Mouse (Mus musculus) MEL (cell line): ENCODE measurements around the gene Klhdc8b. TPM values are rescaled to one million over a fixed set of nuclear protein-coding genes. Genes with fewer than 3 reads are reported as not detected.

Experiments
- DNase-seq: peaks from one replicate; pipeline ENCODE4 v3.0.0; 2011; ENCODE audit warnings: low read depth, low spot score
- H3K27ac ChIP-seq: 2 replicates; pipeline ENCODE4 v1.5.1; 2012; ENCODE audit warnings: low read depth, mild to moderate bottlenecking, control low read depth, low read length, moderate library complexity; ENCODE audit not compliant: control insufficient read depth
- H3K27me3 ChIP-seq, 2 experiments: fragments of 150-350 bp in 1 of 2; sonication (generic) in 1 of 2; 2 replicates each; pipeline ENCODE4 v1.6.1; 2012; ENCODE audit warnings: low read length in 2 of 2, mild to moderate bottlenecking in 2 of 2, improper control_type of control experiment in 1 of 2, moderate library complexity in 1 of 2; ENCODE audit not compliant: insufficient read depth in 2 of 2, control insufficient read depth in 1 of 2
- H3K36me3 ChIP-seq, 2 experiments: 2 replicates each; pipeline ENCODE4 v1.6.1; 2012 to 2014; ENCODE audit warnings: low read length in 2 of 2, improper control_type of control experiment in 1 of 2, inconsistent platforms in 1 of 2, mild to moderate bottlenecking in 1 of 2; ENCODE audit not compliant: insufficient read depth in 2 of 2, control insufficient read depth in 1 of 2
- H3K4me1 ChIP-seq, 2 experiments: fragments of 150-350 bp in 1 of 2; sonication (generic) in 1 of 2; 2 replicates each; pipeline ENCODE4 v1.6.1; 2012; ENCODE audit warnings: low read length in 2 of 2, improper control_type of control experiment in 1 of 2, mild to moderate bottlenecking in 1 of 2; ENCODE audit not compliant: insufficient read depth in 2 of 2, control insufficient read depth in 1 of 2
- H3K4me3 ChIP-seq, 2 experiments: fragments of 150-350 bp in 1 of 2; sonication (generic) in 1 of 2; 2 replicates each; pipeline ENCODE4 v1.5.1; 2012; ENCODE audit warnings: low read depth in 2 of 2, low read length in 2 of 2, mild to moderate bottlenecking in 2 of 2, moderate library complexity in 2 of 2, control low read depth in 1 of 2, improper control_type of control experiment in 1 of 2; ENCODE audit not compliant: control insufficient read depth in 1 of 2, insufficient read depth in 1 of 2
- H3K79me2 ChIP-seq: 2 replicates; pipeline ENCODE4 v1.6.1; 2012; ENCODE audit warnings: mild to moderate bottlenecking, low read length, moderate library complexity; ENCODE audit not compliant: control insufficient read depth, poor library complexity, insufficient read depth
- H3K9ac ChIP-seq: 2 replicates; pipeline ENCODE4 v1.6.1; 2012; ENCODE audit warnings: low read depth, mild to moderate bottlenecking, control low read depth, low read length, moderate library complexity; ENCODE audit not compliant: control insufficient read depth, poor library complexity, severe bottlenecking
- H3K9me3 ChIP-seq: fragments of 150-350 bp; sonication (generic); replicated peaks from 2 replicates; pipeline ENCODE4 v1.6.1; 2012; ENCODE audit warnings: mild to moderate bottlenecking, low read length, improper control_type of control experiment, moderate library complexity; ENCODE audit not compliant: insufficient read depth
- BHLHE40 ChIP-seq: IDR thresholded peaks from 2 replicates; pipeline ENCODE4 v1.6.1; 2012; ENCODE audit warnings: low read depth, mild to moderate bottlenecking, inconsistent platforms, low read length, improper control_type of control experiment, borderline replicate concordance
- CHD2 ChIP-seq: IDR thresholded peaks from 2 replicates; pipeline ENCODE4 v1.6.1; 2011; ENCODE audit warnings: low read length, improper control_type of control experiment
- CTCF ChIP-seq, 3 experiments: IDR thresholded peaks in 2 of 3; conservative IDR thresholded peaks in 1 of 3; 2 replicates each; pipeline ENCODE4 v1.5.1; 2011 to 2012; ENCODE audit warnings: low read length in 3 of 3, low read depth in 2 of 3, mild to moderate bottlenecking in 2 of 3, improper control_type of control experiment in 1 of 3, inconsistent platforms in 1 of 3, mixed read lengths in 1 of 3, moderate library complexity in 1 of 3; ENCODE audit not compliant: control insufficient read depth in 1 of 3, insufficient read depth in 1 of 3, poor library complexity in 1 of 3, severe bottlenecking in 1 of 3
- ELF1 ChIP-seq: IDR thresholded peaks from 2 replicates; pipeline ENCODE4 v1.6.1; 2014; ENCODE audit warnings: low read depth, mild to moderate bottlenecking, inconsistent platforms, low read length, improper control_type of control experiment, moderate library complexity
- ETS1 ChIP-seq: IDR thresholded peaks from 2 replicates; pipeline ENCODE4 v1.6.1; 2012; ENCODE audit warnings: low read depth, mild to moderate bottlenecking, inconsistent platforms, low read length, improper control_type of control experiment, moderate library complexity
- KAT2A ChIP-seq: conservative IDR thresholded peaks from 2 replicates; pipeline ENCODE4 v1.6.1; 2012; ENCODE audit warnings: low read depth, low read length, improper control_type of control experiment, inconsistent platforms
- MAZ ChIP-seq: IDR thresholded peaks from 2 replicates; pipeline ENCODE4 v1.6.1; 2012; ENCODE audit warnings: low read depth, mild to moderate bottlenecking, inconsistent platforms, low read length, improper control_type of control experiment
- MEF2A ChIP-seq: IDR thresholded peaks from 2 replicates; pipeline ENCODE4 v1.6.1; 2014; ENCODE audit warnings: low read depth, mild to moderate bottlenecking, inconsistent platforms, low read length, improper control_type of control experiment; ENCODE audit not compliant: poor library complexity, insufficient replicate concordance, severe bottlenecking; ENCODE audit errors: extremely low read depth
- MXI1 ChIP-seq: IDR thresholded peaks from 2 replicates; pipeline ENCODE4 v1.6.1; 2011; ENCODE audit warnings: mild to moderate bottlenecking, low read depth, low read length, improper control_type of control experiment
- MYB ChIP-seq: IDR thresholded peaks from 2 replicates; pipeline ENCODE4 v1.6.1; 2011; ENCODE audit warnings: mild to moderate bottlenecking, low read depth, low read length, improper control_type of control experiment
- NRF1 ChIP-seq: IDR thresholded peaks from 2 replicates; pipeline ENCODE4 v1.6.1; 2014; ENCODE audit warnings: low read depth, mild to moderate bottlenecking, inconsistent platforms, low read length, improper control_type of control experiment, moderate library complexity; ENCODE audit not compliant: poor library complexity, insufficient read depth, severe bottlenecking
- POLR2AphosphoS5 ChIP-seq: IDR thresholded peaks from 2 replicates; pipeline ENCODE4 v1.6.1; 2012; ENCODE audit warnings: low read depth, borderline replicate concordance, mild to moderate bottlenecking, inconsistent platforms, low read length, moderate library complexity, mixed read lengths
- SIN3A ChIP-seq: IDR thresholded peaks from 2 replicates; pipeline ENCODE4 v1.6.1; 2012; ENCODE audit warnings: low read length, improper control_type of control experiment, inconsistent platforms
- UBTF ChIP-seq: IDR thresholded peaks from 2 replicates; pipeline ENCODE4 v1.6.1; 2012; ENCODE audit warnings: low read depth, mild to moderate bottlenecking, inconsistent platforms, low read length, improper control_type of control experiment, moderate library complexity, borderline replicate concordance; ENCODE audit not compliant: insufficient read depth
- USF2 ChIP-seq, 2 experiments: IDR thresholded peaks; 2 replicates each; pipeline ENCODE4 v1.6.1; 2011 to 2012; ENCODE audit warnings: improper control_type of control experiment in 2 of 2, low read length in 2 of 2, borderline replicate concordance in 1 of 2, inconsistent platforms in 1 of 2, low read depth in 1 of 2, mild to moderate bottlenecking in 1 of 2; ENCODE audit not compliant: insufficient read depth in 1 of 2
- ZMIZ1 ChIP-seq: IDR thresholded peaks from 2 replicates; pipeline ENCODE4 v1.6.1; 2012; ENCODE audit warnings: low read depth, mild to moderate bottlenecking, inconsistent platforms, low read length, improper control_type of control experiment, moderate library complexity
- polyA plus RNA-seq, 2 experiments: library from polyadenylated mRNA; stranded (reverse) in 1 of 2; unstranded in 1 of 2; fragments of >175 nt in 1 of 2; fragments of >200 nt in 1 of 2; gene quantifications; 2 replicates each; pipeline versions ENCODE4 v1.2.1 to v1.2.4; 2012; ENCODE audit warnings: low replicate concordance in 2 of 2, low read depth in 1 of 2; ENCODE audit not compliant: insufficient read length in 2 of 2, insufficient read depth in 1 of 2, missing spikeins in 1 of 2
- total RNA-seq: library from RNA; depleted of rRNA; stranded (reverse); fragments of 300-350 nt; gene quantifications from 2 replicates; pipeline ENCODE4 v1.2.3, GENCODE M21; 2012

Klhdc8b gene
- total and polyA plus RNA-seq, 3 experiments = 57.3 to 77.2 (median 71.9) TPM

DNA sequence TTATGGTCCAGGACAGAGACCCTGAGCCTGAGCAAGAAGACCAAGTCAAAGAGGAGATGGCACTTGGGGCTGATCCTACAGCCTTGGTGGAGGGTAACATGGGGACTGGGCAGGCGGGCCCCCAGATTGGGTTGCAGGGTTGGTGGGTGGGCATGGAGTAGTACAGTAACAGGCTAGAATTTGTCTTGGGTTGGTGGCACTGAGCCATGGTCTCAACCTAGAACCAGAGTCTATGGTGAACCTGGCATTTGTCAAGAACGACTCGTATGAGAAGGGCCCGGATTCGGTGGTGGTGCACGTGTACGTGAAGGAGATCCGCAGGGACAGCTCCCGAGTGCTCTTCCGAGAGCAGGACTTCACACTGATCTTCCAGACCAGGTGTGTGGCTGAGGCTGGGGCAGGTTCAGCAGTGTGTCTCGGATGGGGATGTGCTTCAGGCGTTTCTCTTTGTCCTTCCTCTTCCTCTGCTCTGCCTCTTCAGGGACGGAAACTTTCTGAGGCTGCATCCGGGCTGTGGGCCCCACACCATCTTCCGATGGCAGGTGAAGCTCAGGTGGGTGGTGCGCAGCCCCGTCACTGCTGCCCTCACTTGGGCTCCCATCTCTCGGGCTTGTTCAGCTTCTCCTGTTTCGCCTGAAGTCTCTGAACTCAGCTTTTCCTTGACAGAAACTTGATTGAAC, 32.9 kb upstream of the Klhdc8b start:
- Histone ChIP-seq H3K27ac (no peak overlapping the region), H3K4me1 (peaks cover 4 to 9% of the 10 kb centered on the region in 2 experiments), H3K27me3 (no peaks in the 10 kb centered on the region), H3K79me2 (peaks cover 23% of the 10 kb centered on the region), H3K4me3 (no peak overlapping the region), H3K36me3 (peaks cover 5 to 26% of the 10 kb centered on the region in 2 experiments; a peak in 3 of 4 replicates), H3K9ac (no peak overlapping the region), H3K9me3 (no peaks in the 10 kb centered on the region)
- TF ChIP-seq ETS1 = no peak
- no peak for TF ChIP-seq MEF2A
- no peak for TF ChIP-seq ZMIZ1
- TF ChIP-seq UBTF = no peak
- no peak for TF ChIP-seq MAZ
- TF ChIP-seq MXI1 = no peak
- no peak for TF ChIP-seq CTCF (IDR thresholded peaks at IDR 0.05 in 2 of 3, conservative IDR thresholded peaks at IDR 0.05 in 1 of 3; ENCODE audit: control insufficient read depth in 1 of 3, insufficient read depth in 1 of 3, low read depth in 2 of 3, low read length in 3 of 3, poor library complexity in 1 of 3, severe bottlenecking in 1 of 3)
- no peak for TF ChIP-seq POLR2AphosphoS5
- TF ChIP-seq BHLHE40 = no peak
- TF ChIP-seq USF2 (IDR thresholded peaks at IDR 0.05; ENCODE audit: borderline replicate concordance in 1 of 2, insufficient read depth in 1 of 2, low read depth in 1 of 2, low read length in 2 of 2) = no peak
- no peak for TF ChIP-seq SIN3A
- no peak for TF ChIP-seq NRF1
- no peak for TF ChIP-seq MYB
- no peak for DNase-seq

DNA sequence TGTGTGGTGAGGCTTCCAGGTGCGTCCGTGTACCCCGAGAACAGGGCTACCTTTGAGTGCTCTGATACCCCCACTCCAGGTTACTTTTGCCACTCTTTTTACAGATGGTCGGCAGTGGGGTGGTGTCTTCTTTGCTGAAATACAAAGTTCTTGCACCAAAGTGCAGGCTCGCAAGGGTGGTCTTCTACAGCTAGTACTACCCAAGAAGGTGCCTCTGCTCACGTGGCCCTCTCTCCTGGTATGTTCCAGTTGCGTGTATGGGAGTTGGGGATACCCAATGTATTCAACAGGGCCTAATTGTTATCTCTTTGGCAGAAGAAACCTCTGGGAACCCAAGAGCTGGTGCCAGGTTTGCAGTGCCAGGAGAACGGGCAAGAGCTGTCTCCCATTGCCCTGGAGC, 31.9 kb upstream of the Klhdc8b start:
- H3K9me3 ChIP-seq = no peaks in the 10 kb centered on the region
- no peaks in the 10 kb centered on the region for H3K27me3 ChIP-seq
- H3K9ac ChIP-seq = no peak overlapping the region
- peaks cover 23% of the 10 kb centered on the region for H3K79me2 ChIP-seq
- no peak for TF ChIP-seq ELF1
- no peak for TF ChIP-seq KAT2A
- no peak for TF ChIP-seq CHD2
- DNase-seq = no peak
- peaks cover 4 to 9% of the 10 kb centered on the region in 2 experiments for H3K4me1 ChIP-seq
- H3K36me3 ChIP-seq = peaks cover 5 to 25% of the 10 kb centered on the region in 2 experiments; a peak in 3 of 4 replicates
- H3K27ac ChIP-seq = no peak overlapping the region
- H3K4me3 ChIP-seq = no peak overlapping the region
